Comparison of ENCODE assay signal across 24 mouse cellular contexts in genomic region chr3:29110321-29110720, GRCm38 (mm10). TPM values are rescaled to one million over a fixed set of nuclear protein-coding genes. Genes with fewer than 3 reads are reported as not detected.
"Had no signal": no experiment of that assay in that cellular context is flagged by ENCODE, and none has a peak within 500 bp of the region (broad histone marks: within the 10 kb centered on the region; RNA-seq: fewer than 3 reads in every experiment).

No protein-coding gene starts in this region.

- H3K27ac ChIP-seq: layer of hippocampus, adult 2 months; liver, embryonic 12.5 days; liver, embryonic 15.5 days; lung, embryonic 15.5 days; midbrain, embryonic 10.5 days; midbrain, embryonic 13.5 days; neural tube, embryonic 13.5 days had no signal

- H3K9me3 ChIP-seq: liver, embryonic 12.5 days; liver, embryonic 15.5 days; lung, embryonic 15.5 days; midbrain, embryonic 10.5 days; midbrain, embryonic 13.5 days; neural tube, embryonic 13.5 days had no signal

- H3K4me3 ChIP-seq: layer of hippocampus, adult 2 months; liver, embryonic 12.5 days; liver, embryonic 15.5 days; lung, embryonic 15.5 days; megakaryocyte, embryonic 14.5 days; midbrain, embryonic 10.5 days; midbrain, embryonic 13.5 days; myocyte; neural tube, embryonic 13.5 days had no signal

- H3K4me1 ChIP-seq: liver, embryonic 12.5 days; liver, embryonic 15.5 days; lung, embryonic 15.5 days; megakaryocyte, embryonic 14.5 days; midbrain, embryonic 10.5 days; midbrain, embryonic 13.5 days; neural tube, embryonic 13.5 days had no signal

- DNase-seq: layer of hippocampus, adult 9-11 months; lung, adult 18-20 months; lung, postnatal 10 days; lung, postnatal 36 days; thymus, adult 18-20 months; thymus, postnatal 36 days had no signal

- H3K36me3 ChIP-seq: liver, embryonic 12.5 days; liver, embryonic 15.5 days; lung, embryonic 15.5 days; midbrain, embryonic 10.5 days; midbrain, embryonic 13.5 days; neural tube, embryonic 13.5 days had no signal

- H3K4me2 ChIP-seq: liver, embryonic 12.5 days; liver, embryonic 15.5 days; lung, embryonic 15.5 days; midbrain, embryonic 13.5 days; neural tube, embryonic 13.5 days had no signal

- ATAC-seq: inflammation-experienced regulatory T-cells, adult 6 months; intestine, embryonic 16.5 days; liver, embryonic 12.5 days; midbrain, embryonic 13.5 days; midbrain, embryonic 16.5 days had no signal

- H3K27me3 ChIP-seq: liver, embryonic 12.5 days; liver, embryonic 15.5 days; lung, embryonic 15.5 days; megakaryocyte, embryonic 14.5 days; midbrain, embryonic 13.5 days; neural tube, embryonic 13.5 days had no signal

- H3K9ac ChIP-seq: liver, embryonic 12.5 days; liver, embryonic 15.5 days; lung, embryonic 15.5 days; midbrain, embryonic 13.5 days; neural tube, embryonic 13.5 days had no signal

RNA-seq across cellular contexts. Expression of gene Egfem1, which starts 28.5 kb away (rescaled TPM):
- total RNA-seq: monocyte, adult 5-6 weeks; neutrophil, adult 5-6 weeks had no signal
- polyA plus RNA-seq: inflammation-experienced regulatory T-cells, adult 6 months; large intestine, adult 2 months; myocyte; small intestine, adult 2 months; spleen, adult 2 months; urinary bladder, adult 2 months had no signal
